Mouse (Mus musculus) kidney, adult 2 months (tissue): Measurements from ENCODE around the gene Sytl1. TPM values are rescaled to one million over a fixed set of nuclear protein-coding genes. Genes with fewer than 3 reads are reported as not detected.

Source experiments
- DNase-seq: peaks from one replicate; pipeline ENCODE4 v3.0.0; 2021
- H3K27ac ChIP-seq: fragments of 200-500 bp; 2 replicates; pipeline ENCODE4 v1.5.1; 2012; ENCODE audit warnings: low read depth, low read length, control low read depth, inconsistent platforms; ENCODE audit not compliant: insufficient read depth
- H3K27me3 ChIP-seq: fragments of 200-500 bp; replicated peaks from 2 replicates; pipeline ENCODE4 v1.6.1; 2012; ENCODE audit warnings: mild to moderate bottlenecking, moderate library complexity, low read length, inconsistent platforms; ENCODE audit not compliant: control insufficient read depth, insufficient read depth
- H3K36me3 ChIP-seq: fragments of 200-500 bp; 2 replicates; pipeline ENCODE4 v1.6.1; 2012; ENCODE audit warnings: mild to moderate bottlenecking, moderate library complexity, low read length, inconsistent platforms; ENCODE audit not compliant: control insufficient read depth, insufficient read depth
- H3K4me1 ChIP-seq: fragments of 200-500 bp; 2 replicates; pipeline ENCODE4 v1.6.1; 2011; ENCODE audit warnings: low read length; ENCODE audit not compliant: control insufficient read depth, insufficient read depth
- H3K4me3 ChIP-seq: fragments of 200-500 bp; 2 replicates; pipeline ENCODE4 v1.5.1; 2011; ENCODE audit warnings: mild to moderate bottlenecking, low read depth, low read length, control low read depth; ENCODE audit not compliant: insufficient read depth
- CTCF ChIP-seq: fragments of 200-500 bp; conservative IDR thresholded peaks from 2 replicates; pipeline ENCODE4 v1.5.1; 2011; ENCODE audit warnings: low read depth, mild to moderate bottlenecking, control low read depth, low read length, moderate library complexity, mixed read lengths; ENCODE audit not compliant: insufficient read depth, insufficient read length
- POLR2A ChIP-seq: fragments of 200-500 bp; IDR thresholded peaks from one replicate; pipeline ENCODE4 v1.6.1; 2011; ENCODE audit warnings: low read depth, low read length, control low read depth
- WGBS: fragments of 180-500 bp; shearing (Covaris S2); methylation state at CpG from one replicate; pipeline ENCODE4 v1.1.7; 2018; 5-methylcytosine and 5-hydroxymethylcytosine counted together
- polyA plus RNA-seq: library from polyadenylated mRNA; depleted of rRNA; stranded (reverse); fragments of >200 nt; gene quantifications from 2 replicates; pipeline ENCODE4 v1.2.3, GENCODE M21; 2012; rRNA removed

Gene Sytl1
- polyA plus RNA-seq = 5.9 TPM in 2 replicates

- WGBS = 32% methylated on average over 7 of the region's 7 CpGs
- H3K27ac ChIP-seq = no peak within 1 kb of the TSS
- H3K4me1 ChIP-seq = no peaks in the 10 kb centered on the region
- H3K4me3 ChIP-seq = peak within 1 kb of the TSS; percentile 36
- TF ChIP-seq CTCF (0 out of 2 replicates have a peak, but pooled peaks have one; percentile 24), POLR2A (no peak)
- H3K27me3 ChIP-seq = no peaks in the 10 kb centered on the region
- peak; percentile 36 for DNase-seq
- no peaks in the 10 kb centered on the region for H3K36me3 ChIP-seq
Measured at GRCm38 (mm10) chr4:133262882-133263281, at the start of gene Sytl1. Sytl1 (minus strand) TSS chr4:133263113.

DNA sequence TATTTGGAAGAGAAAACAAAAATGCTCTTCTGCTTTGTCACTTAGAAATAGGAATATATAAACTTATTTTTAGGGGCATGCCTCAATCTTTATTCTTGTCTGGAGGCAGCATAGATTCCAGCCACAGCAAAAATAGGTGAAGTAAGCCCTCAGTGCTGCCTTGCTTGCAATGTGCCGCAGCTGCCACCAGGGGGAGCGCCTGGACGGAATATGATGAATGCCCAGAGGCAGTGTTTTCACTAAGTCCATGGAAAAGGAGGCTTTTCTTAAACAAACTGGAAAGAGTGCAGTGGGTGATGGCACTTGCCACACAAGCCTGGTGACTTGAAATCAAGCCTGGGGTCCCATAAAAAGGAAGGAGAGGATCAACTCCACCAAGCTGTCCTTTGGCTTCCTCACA lies 47.0 kb upstream of the Sytl1 start:
- H3K36me3 ChIP-seq = peaks cover 2% of the 10 kb centered on the region; the same call in 1 of the 2 replicates
- WGBS = under 1% methylated on average over 3 of the region's 3 CpGs
- peak; percentile 84 for DNase-seq
- no peak overlapping the region for H3K27ac ChIP-seq
- TF ChIP-seq POLR2A (no peak), CTCF (peak; percentile 97)
- peaks cover 5% of the 10 kb centered on the region; the same call in 1 of the 2 replicates for H3K4me1 ChIP-seq
- H3K27me3 ChIP-seq = no peaks in the 10 kb centered on the region
- H3K4me3 ChIP-seq = no peak overlapping the region

DNA sequence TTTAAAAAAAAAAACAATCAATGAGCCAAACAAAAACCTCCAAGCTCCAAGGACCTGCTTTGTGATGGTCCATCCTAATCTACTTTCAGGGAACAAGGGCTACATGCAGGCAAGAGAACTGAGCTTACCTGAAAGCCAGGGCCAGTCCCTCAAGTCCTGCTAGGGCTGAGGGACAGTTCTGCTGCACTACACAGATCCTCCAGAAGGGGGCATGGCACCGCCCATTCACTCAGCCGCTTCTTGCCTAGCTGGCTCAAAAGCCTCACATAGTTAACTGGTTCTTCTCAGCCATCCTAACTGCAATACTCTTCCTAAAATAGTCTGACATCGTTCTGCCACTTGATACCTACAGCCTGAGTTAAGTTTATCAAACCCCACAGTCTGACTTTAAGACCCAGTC lies 44.4 kb upstream of the Sytl1 start:
- TF ChIP-seq POLR2A (no peak), CTCF (peak; percentile 85)
- no peak overlapping the region for H3K27ac ChIP-seq
- H3K4me1 ChIP-seq = no peaks in the 10 kb centered on the region
- H3K36me3 ChIP-seq = no peaks in the 10 kb centered on the region; the same call in 1 of the 2 replicates
- DNase-seq = peak; percentile 65
- H3K27me3 ChIP-seq = no peaks in the 10 kb centered on the region
- 45% methylated on average over 3 of the region's 3 CpGs for WGBS
- no peak overlapping the region for H3K4me3 ChIP-seq

DNA sequence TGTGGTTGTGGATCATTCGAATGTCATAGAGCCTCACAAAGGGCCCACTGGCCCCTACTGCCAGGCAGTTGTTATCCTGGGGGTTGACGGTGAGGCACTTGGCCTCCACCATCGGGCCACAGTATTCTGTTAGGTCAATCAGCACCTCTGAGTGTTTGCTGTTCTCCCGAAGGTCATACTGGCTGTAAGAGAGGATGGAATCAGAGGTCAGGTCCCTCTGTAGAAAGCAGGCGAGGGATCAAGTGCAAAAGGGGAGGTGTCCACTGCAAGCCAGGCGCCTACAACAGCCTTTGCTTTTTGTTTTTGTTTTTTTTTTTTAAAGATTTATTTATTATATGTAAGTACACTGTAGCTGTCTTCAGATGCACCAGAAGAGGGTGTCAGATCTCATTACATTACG lies 42.9 kb upstream of the Sytl1 start:
- DNase-seq = no peak
- 94% methylated on average over 7 of the region's 7 CpGs for WGBS
- Histone ChIP-seq H3K27me3 (no peaks in the 10 kb centered on the region), H3K36me3 (no peaks in the 10 kb centered on the region; the same call in 1 of the 2 replicates), H3K4me3 (no peak overlapping the region), H3K4me1 (no peaks in the 10 kb centered on the region), H3K27ac (no peak overlapping the region)
- TF ChIP-seq POLR2A (no peak), CTCF (no peak)

DNA sequence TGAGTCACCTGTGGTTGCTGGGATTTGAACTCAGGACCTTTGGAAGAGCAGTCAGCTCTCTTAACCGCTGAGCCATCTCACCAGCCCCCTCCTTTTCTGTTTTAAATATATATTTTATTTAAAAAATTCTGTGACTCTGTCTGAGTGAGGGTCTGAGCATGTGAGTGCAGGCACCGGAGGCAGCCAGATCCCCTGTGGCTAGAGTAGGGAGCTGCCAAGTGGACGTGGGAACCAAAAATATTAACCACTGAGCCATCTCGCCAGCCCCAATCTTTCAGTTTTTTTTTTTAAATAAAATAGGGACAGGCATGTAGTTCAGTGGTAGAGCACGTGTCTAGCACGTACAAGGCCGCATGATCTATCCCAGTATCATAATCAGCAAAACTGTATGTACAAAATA lies 41.9 kb upstream of the Sytl1 start:
- no peak overlapping the region for H3K4me3 ChIP-seq
- peaks cover 2% of the 10 kb centered on the region; the same call in 1 of the 2 replicates for H3K36me3 ChIP-seq
- TF ChIP-seq POLR2A = no peak
- no peak for TF ChIP-seq CTCF
- no peaks in the 10 kb centered on the region for H3K4me1 ChIP-seq
- 94% methylated on average over 7 of the region's 7 CpGs for WGBS
- no peaks in the 10 kb centered on the region for H3K27me3 ChIP-seq
- no peak for DNase-seq
- H3K27ac ChIP-seq = no peak overlapping the region

- H3K4me3 ChIP-seq = no peak overlapping the region
- H3K27me3 ChIP-seq = no peaks in the 10 kb centered on the region
- no peak for TF ChIP-seq CTCF
- TF ChIP-seq POLR2A = no peak
- peaks cover 2% of the 10 kb centered on the region; the same call in 1 of the 2 replicates for H3K36me3 ChIP-seq
- no peak for DNase-seq
- no peaks in the 10 kb centered on the region for H3K4me1 ChIP-seq
- WGBS = 93% methylated on average over 5 of the region's 5 CpGs
- H3K27ac ChIP-seq = no peak overlapping the region
Measured at GRCm38 (mm10) chr4:133302668-133303067, 39.8 kb upstream of the Sytl1 start.

- peak; percentile 67 for DNase-seq
- Histone ChIP-seq H3K36me3 (peaks cover 2% of the 10 kb centered on the region; the same call in 1 of the 2 replicates), H3K27ac (no peak overlapping the region), H3K4me3 (no peak overlapping the region), H3K4me1 (no peaks in the 10 kb centered on the region), H3K27me3 (no peaks in the 10 kb centered on the region)
- TF ChIP-seq POLR2A = no peak
- peak; percentile 86 for TF ChIP-seq CTCF
- 24% methylated on average over 4 of the region's 4 CpGs for WGBS
Measured at GRCm38 (mm10) chr4:133301802-133302201, 38.9 kb upstream of the Sytl1 start.

DNA sequence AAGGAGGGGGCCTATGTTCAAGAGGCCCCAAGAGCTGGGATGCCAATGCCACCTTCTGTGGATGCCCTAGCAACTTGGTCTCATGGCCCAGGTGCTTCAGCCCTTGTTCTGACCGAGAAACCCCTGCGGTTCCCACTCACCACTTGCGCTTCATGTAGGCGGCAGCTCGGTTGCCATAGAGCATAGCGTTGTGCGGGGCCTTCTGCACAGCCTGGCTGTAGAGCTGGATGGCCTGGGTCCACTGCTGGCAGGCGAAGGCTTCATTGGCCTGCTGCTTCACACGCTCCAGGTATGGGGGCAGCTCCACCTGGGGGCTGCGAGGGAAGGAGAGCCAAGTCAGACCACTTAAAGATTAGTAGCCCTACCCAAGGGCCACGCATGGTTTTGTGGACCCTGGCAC lies 37.5 kb upstream of the Sytl1 start:
- Histone ChIP-seq H3K4me3 (no peak overlapping the region), H3K27ac (no peak overlapping the region), H3K4me1 (no peaks in the 10 kb centered on the region), H3K27me3 (no peaks in the 10 kb centered on the region), H3K36me3 (peaks cover 2% of the 10 kb centered on the region; the same call in 1 of the 2 replicates)
- WGBS = 94% methylated on average over 11 of the region's 11 CpGs
- DNase-seq = no peak
- TF ChIP-seq POLR2A (no peak), CTCF (no peak)
